Comparison of ENCODE assay signal across 21 mouse cellular contexts in the genomic region with DNA sequence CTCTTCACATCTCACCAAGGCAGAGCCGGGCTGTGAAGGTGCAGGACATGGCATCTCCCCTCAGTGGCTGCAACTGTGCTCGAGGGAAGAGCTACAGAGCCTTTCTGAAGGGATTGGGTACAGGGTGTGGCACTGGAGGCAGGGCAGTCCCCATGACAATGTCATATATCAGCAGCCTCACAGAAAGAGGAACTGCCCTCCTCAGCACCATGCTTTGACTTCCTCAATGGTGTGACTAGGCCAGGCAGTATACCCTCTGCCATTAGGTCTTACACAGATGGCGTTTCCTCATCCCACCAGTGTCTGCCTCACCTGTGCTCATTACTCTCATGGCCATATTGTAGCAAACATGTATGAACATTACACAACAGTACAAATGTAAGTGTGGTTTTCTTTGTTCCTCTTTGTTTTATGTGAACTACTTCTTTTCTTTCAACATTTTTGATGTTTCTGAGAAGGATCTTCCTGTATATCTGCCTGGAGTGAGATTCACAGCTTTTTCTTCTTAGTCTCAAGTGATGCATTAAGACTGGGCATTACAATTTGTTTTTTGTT. TPM values are rescaled to one million over a fixed set of nuclear protein-coding genes. Genes with fewer than 3 reads are reported as not detected.
DNase-seq lines count a peak whose midpoint lies in the region; ATAC-seq and TF ChIP-seq lines count a peak whose summit lies in the region.
"Not testable (repeated sequence)": the region's sequence is repeated elsewhere in the genome, so short reads cannot be mapped to it uniquely, and the experiment has no call there.
"Had no signal": no experiment of that assay in that cellular context is flagged by ENCODE, and none has a peak within 500 bp of the region (broad histone marks: within the 10 kb centered on the region; RNA-seq: fewer than 3 reads in every experiment).

A gene (minus strand): TSS at position 85 of the 555 bp plus-strand sequence.

- H3K4me1 ChIP-seq in MEL (ENCODE audit: control insufficient read depth in 1 of 2, insufficient read depth in 2 of 2, low read length in 2 of 2); liver, embryonic 14.5 days (replicated peaks; ENCODE audit: control insufficient read depth in 2 of 2, insufficient read depth in 2 of 2, low read length in 1 of 2): not testable (repeated sequence)

- not testable (repeated sequence) for H3K4me2 ChIP-seq in liver, embryonic 14.5 days (ENCODE audit: low read depth)

- H3K27ac ChIP-seq in MEL (ENCODE audit: control insufficient read depth, low read depth, low read length); liver, embryonic 14.5 days: not testable (repeated sequence)

- not testable (repeated sequence) for TF ChIP-seq CTCF in MEL (IDR thresholded peaks at IDR 0.05 in 2 of 3, conservative IDR thresholded peaks at IDR 0.05 in 1 of 3; ENCODE audit: control insufficient read depth in 1 of 3, insufficient read depth in 1 of 3, low read depth in 2 of 3, low read length in 3 of 3, poor library complexity in 1 of 3, severe bottlenecking in 1 of 3); liver, embryonic 14.5 days (IDR thresholded peaks at IDR 0.05; ENCODE audit: low read depth)

- not testable (repeated sequence) for H3K4me3 ChIP-seq in MEL (ENCODE audit: control insufficient read depth in 1 of 2, insufficient read depth in 1 of 2, low read depth in 2 of 2, low read length in 2 of 2); liver, embryonic 14.5 days (ENCODE audit: insufficient read depth in 1 of 2, low read depth in 2 of 2, low read length in 2 of 2)

- not testable (repeated sequence) for H3K36me3 ChIP-seq in MEL (ENCODE audit: control insufficient read depth in 1 of 2, insufficient read depth in 2 of 2, low read length in 2 of 2); liver, embryonic 14.5 days (replicated peaks; ENCODE audit: control insufficient read depth, insufficient read depth, low read depth)

- 4% methylated on average over 3 of the region's 3 CpGs for WGBS in liver, embryonic 14.5 days (ENCODE audit: insufficient replicate concordance)

- not testable (repeated sequence) for ATAC-seq in liver, embryonic 14.5 days (ENCODE audit: insufficient read depth)
- ATAC-seq in megakaryocyte progenitor cell, adult 5-6 weeks (replicated peaks; ENCODE audit: poor library complexity), result peak; percentile 83

- TF ChIP-seq POLR2A in MEL (IDR thresholded peaks at IDR 0.05; ENCODE audit: control insufficient read depth in 1 of 2, insufficient read depth in 1 of 2, low read depth in 1 of 2, low read length in 2 of 2, poor library complexity in 1 of 2), result not testable (repeated sequence)

- H3K27me3 ChIP-seq in MEL (ENCODE audit: control insufficient read depth in 1 of 2, insufficient read depth in 2 of 2, low read length in 2 of 2); liver, embryonic 14.5 days (ENCODE audit: control insufficient read depth, insufficient read depth, low read length): not testable (repeated sequence)

- H3K9me3 ChIP-seq in MEL (replicated peaks; ENCODE audit: insufficient read depth, low read length); liver, embryonic 14.5 days (ENCODE audit: control insufficient read depth, low read length): not testable (repeated sequence)

- H3K9ac ChIP-seq in MEL (ENCODE audit: control insufficient read depth, low read depth, low read length, poor library complexity, severe bottlenecking); liver, embryonic 14.5 days (replicated peaks): not testable (repeated sequence)

- TF ChIP-seq RAD21 in MEL (IDR thresholded peaks at IDR 0.05; ENCODE audit: low read depth, low read length), result not testable (repeated sequence)

- DNase-seq in 416B (ENCODE audit: low read depth) (peak; percentile 61), MEL (ENCODE audit: low read depth, low spot score) (peak; percentile 90)
- DNase-seq in c-Kit-positive CD71-negative TER-119-negative erythroid progenitor cells, embryonic 14.5 days (ENCODE audit: low read depth), result peak; percentile 48
- DNase-seq in heart, adult 8-10 months (ENCODE audit: low spot score), result peak; percentile 13
- DNase-seq in liver, embryonic 14.5 days (ENCODE audit: low read depth in 3 of 3, low spot score in 3 of 3), result peak; percentile 9 to 19 (median 17)
- DNase-seq in lung, postnatal 25 days (ENCODE audit: low spot score), result peak; percentile 42
- DNase-seq in spleen, adult 12 weeks (ENCODE audit: low spot score), result peak; percentile 26

- TF ChIP-seq EP300 in MEL (IDR thresholded peaks at IDR 0.05; ENCODE audit: low read depth in 1 of 2, low read length in 2 of 2), result peak in 1 of 2 experiments; percentile 66; a peak in 2 of 4 replicates
- TF ChIP-seq EP300 in liver, embryonic 14.5 days (IDR thresholded peaks at IDR 0.05; ENCODE audit: low read depth), result not testable (repeated sequence)

- H3K79me2 ChIP-seq in MEL (ENCODE audit: control insufficient read depth, insufficient read depth, low read length, poor library complexity), result not testable (repeated sequence)

TF ChIP-seq in MEL, 35 proteins besides CTCF, POLR2A, EP300 and RAD21:
- TF ChIP-seq MXI1 (IDR thresholded peaks at IDR 0.05; ENCODE audit: low read depth, low read length) (peak; percentile 23; the same call in 1 of the 2 replicates), MYC (IDR thresholded peaks at IDR 0.05; ENCODE audit: low read depth, low read length) (peak; percentile 45; the same call in 1 of the 2 replicates), TBP (IDR thresholded peaks at IDR 0.05; ENCODE audit: low read depth, low read length) (peak; percentile 65), ELF1 (IDR thresholded peaks at IDR 0.05; ENCODE audit: low read depth, low read length) (0 out of 2 replicates have a peak, but pooled peaks have one; percentile 20), MAX (IDR thresholded peaks at IDR 0.05; ENCODE audit: low read length) (peak; percentile 37; the same call in 1 of the 2 replicates)
TF ChIP-seq in MEL: peak in this region for 5; not testable (repeated sequence) for 30.

RNA-seq across cellular contexts. Expression of the gene that starts here (rescaled TPM):
- total RNA-seq in MEL (2012; rRNA removed), result 0.04 and 0.16 TPM in 2 replicates
- polyA plus RNA-seq in MEL (2012; ENCODE audit: insufficient read depth in 1 of 2, insufficient read length in 2 of 2, low read depth in 1 of 2, low replicate concordance in 2 of 2, missing spikeins in 1 of 2), result under 1 TPM in 1 of 2 experiments, not detected in 1; 0.13 TPM
- total RNA-seq in heart, adult 8-10 months (2022), result under 1 TPM in 2 of 4 experiments, not detected in 2; 0.14 to 0.28 TPM
- polyA plus RNA-seq in liver, embryonic 14.5 days (2012; rRNA removed), result 0.20 and 0.28 TPM in 2 replicates
- 0.10 and 0.55 TPM in 2 replicates for polyA plus RNA-seq in liver, embryonic 14.5 days (2014; fragmentation: Nextera tagmentation; extraction: Ambion mirVana)
- 1.1 and 1.9 TPM in 2 replicates for total RNA-seq in megakaryocyte progenitor cell, adult 5-6 weeks (2015)
- 0.17 and 3.1 TPM in 2 replicates for total RNA-seq in megakaryocyte progenitor cell, adult 5-6 weeks (2017)
- total RNA-seq: layer of hippocampus, postnatal 36 days; left cerebral cortex, postnatal 4 days had no signal
- polyA plus RNA-seq: brain, embryonic 14.5 days; CD4-positive, CD25-positive, alpha-beta regulatory T cell, adult 4 months; cerebellum, adult 2 months; embryonic facial prominence, embryonic 10.5 days; forebrain, embryonic 12.5 days; heart, embryonic 11.5 days; hindbrain, embryonic 14.5 days; intestine, postnatal 0 days; midbrain, embryonic 14.5 days; neural tube, embryonic 11.5 days; Patski had no signal

Comparison
In these comparisons a context has a peak if more than half of its experiments do, and no peak if none do; other contexts are left out.
1. Peak in DNase-seq in MEL; RNA of the gene not detected or under 1 TPM.
2. Peak in DNase-seq in heart, adult 8-10 months; RNA of the gene not detected or under 1 TPM.
3. Peak in DNase-seq in liver, embryonic 14.5 days; RNA of the gene not detected or under 1 TPM.
4. DNase-seq: peak in every context shown above with its lines; median percentile 90 in MEL; 61 in 416B; 48 in c-Kit-positive CD71-negative TER-119-negative erythroid progenitor cells, embryonic 14.5 days; 42 in lung, postnatal 25 days; 26 in spleen, adult 12 weeks; 17 in liver, embryonic 14.5 days; 13 in heart, adult 8-10 months.